Mouse (Mus musculus) brain, embryonic 14.5 days (tissue): ENCODE data around the gene Kcnj10. TPM values are rescaled to one million over a fixed set of nuclear protein-coding genes. Genes with fewer than 3 reads are reported as not detected.

Experiments used
- DNase-seq: peaks from one replicate; pipeline ENCODE4 v3.0.0-alpha.2; 2011; ENCODE audit warnings: low read depth
- CTCF ChIP-seq: fragments of 200-500 bp; IDR thresholded peaks from 2 replicates; pipeline ENCODE4 v1.5.1; 2012; ENCODE audit warnings: inconsistent platforms, mild to moderate bottlenecking, moderate library complexity, borderline replicate concordance; ENCODE audit not compliant: insufficient read depth, insufficient read length; ENCODE audit errors: extremely low read depth
- POLR2A ChIP-seq: fragments of 200-500 bp; IDR thresholded peaks from 2 replicates; pipeline ENCODE4 v1.6.1; 2012; ENCODE audit warnings: mild to moderate bottlenecking, inconsistent platforms, borderline replicate concordance; ENCODE audit not compliant: poor library complexity, insufficient read depth, insufficient read length, severe bottlenecking; ENCODE audit errors: extremely low read depth
- polyA plus RNA-seq: library from polyadenylated mRNA; depleted of rRNA; stranded (reverse); fragments of >200 nt; gene quantifications from 2 replicates; pipeline ENCODE4 v1.2.3, GENCODE M21; 2012

Gene Kcnj10
- polyA plus RNA-seq, 1 experiment, result 5.9 TPM

DNA sequence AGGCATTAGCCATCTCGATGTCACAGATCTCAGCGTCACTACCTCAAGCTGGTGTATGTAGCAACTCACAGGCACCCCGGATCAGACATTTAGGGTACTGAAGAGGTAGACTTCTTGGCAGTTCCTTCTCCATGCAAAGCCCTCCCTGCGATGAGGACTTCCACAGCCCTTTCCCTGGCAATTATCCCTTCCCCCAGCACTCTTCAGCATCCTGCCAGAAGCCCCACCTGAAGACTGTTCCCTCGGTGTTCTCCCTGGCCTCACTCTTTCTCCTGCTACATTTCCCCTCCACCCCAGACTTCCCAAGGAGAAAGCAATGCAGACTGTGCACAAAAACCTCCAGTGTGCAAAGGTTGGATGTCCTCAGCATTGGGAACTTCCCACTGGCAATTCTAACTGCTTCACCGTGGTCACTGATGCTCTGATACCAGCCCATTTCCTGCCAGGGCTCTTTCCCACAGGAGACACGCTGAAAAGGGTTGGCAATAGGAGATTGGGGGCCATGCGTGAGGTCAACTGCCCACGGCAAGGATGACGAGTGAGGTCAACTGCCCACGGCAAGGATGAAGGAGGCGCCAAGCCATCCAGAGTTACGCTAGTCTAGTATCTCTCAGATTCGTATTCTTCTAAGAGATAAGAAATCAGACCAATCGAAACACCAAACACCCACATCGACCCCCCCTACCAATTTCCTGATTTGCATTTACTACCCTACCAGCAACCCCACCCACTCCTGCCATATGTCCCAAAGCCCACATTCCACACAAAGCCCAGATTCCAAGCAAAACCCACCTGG is 13.6 kb upstream of the Kcnj10 start:
- no peak for DNase-seq
- TF ChIP-seq POLR2A, result no peak
- TF ChIP-seq CTCF, result no peak

DNA sequence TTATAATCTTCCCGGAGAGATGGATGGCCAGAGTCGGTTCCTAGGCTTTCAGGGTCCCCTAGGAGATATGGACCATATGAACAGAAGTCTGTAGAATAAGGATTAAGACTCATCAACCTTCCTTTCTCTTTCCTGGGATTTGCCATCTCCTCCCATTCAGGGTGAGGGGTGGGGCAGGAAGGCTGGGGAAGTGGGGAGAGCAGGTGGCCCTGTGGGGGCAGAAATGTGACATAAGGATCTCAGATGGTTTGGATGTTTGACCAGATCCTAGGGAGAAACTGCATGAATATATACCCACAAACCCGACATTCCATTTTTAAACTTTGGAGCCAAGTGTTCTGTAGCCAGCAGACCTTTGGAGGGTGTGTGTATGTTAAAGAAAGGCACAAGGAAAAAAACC is 13.0 kb upstream of the Kcnj10 start:
- TF ChIP-seq POLR2A (no peak), CTCF (no peak)
- no peak for DNase-seq

DNA sequence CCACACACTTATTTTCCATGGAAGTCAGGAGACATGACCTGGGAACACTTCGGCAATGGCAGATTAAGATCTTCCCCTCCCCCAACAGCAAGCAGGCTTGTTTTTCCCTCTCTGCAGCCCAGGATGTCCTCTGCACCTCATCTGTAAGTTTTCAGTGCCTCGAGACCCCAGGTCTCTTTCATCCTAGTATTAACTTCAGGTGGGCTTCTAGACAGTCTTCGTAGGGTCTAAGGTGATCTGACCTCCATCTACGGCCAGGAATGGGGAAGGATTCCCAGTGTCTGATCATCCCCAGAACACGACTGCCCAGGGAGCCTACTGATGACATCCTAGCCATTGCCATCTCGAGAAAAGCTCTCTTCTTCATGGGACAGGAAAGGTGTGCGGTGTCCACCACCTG is 12.5 kb upstream of the Kcnj10 start:
- DNase-seq, result no peak
- TF ChIP-seq CTCF (no peak), POLR2A (no peak)

GRCm38 (mm10) chr1:172329131-172329530 is 11.9 kb upstream of the Kcnj10 start, which contains the start of gene Kcnj9:
Gene Kcnj9, minus strand, starts transcription at chr1:172329318.
- TF ChIP-seq POLR2A, result no peak
- no peak for TF ChIP-seq CTCF

GRCm38 (mm10) chr1:172329616-172330015 is 11.4 kb upstream of the Kcnj10 start:
- no peak for DNase-seq
- TF ChIP-seq POLR2A, result no peak
- TF ChIP-seq CTCF, result no peak

More at GRCm38 (mm10) chr1:172329131-172329530, 11.9 kb upstream of the Kcnj10 start, which contains the start of gene Kcnj9:
- peak; percentile 93 for DNase-seq

GRCm38 (mm10) chr1:172331422-172331947 is 9.5 kb upstream of the Kcnj10 start:
- no peak for TF ChIP-seq POLR2A
- TF ChIP-seq CTCF, result no peak
- DNase-seq, result no peak

- DNase-seq, result no peak
- TF ChIP-seq CTCF (no peak), POLR2A (no peak)
Observed at GRCm38 (mm10) chr1:172332925-172333324, 8.1 kb upstream of the Kcnj10 start.

DNA sequence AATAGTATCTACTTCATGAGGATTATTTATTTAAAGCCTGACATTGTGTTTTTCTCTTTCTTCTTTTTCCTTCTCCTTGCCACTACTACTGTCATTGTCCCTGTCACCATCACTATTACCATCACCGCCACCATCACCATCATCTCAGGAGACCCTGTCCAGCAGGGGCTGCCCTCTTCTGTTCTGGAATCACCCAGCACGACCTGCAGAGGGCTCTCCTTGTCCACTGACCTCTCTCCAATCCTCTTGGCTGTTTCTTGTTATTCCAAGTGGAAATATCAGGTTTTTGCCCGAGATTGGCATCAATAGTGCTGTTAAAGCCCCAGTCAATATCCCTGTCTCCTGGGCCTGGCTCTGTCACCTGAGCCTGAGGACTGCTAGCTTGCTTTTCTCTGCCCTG is 7.5 kb upstream of the Kcnj10 start:
- TF ChIP-seq POLR2A (no peak), CTCF (peak; percentile 55)

DNA sequence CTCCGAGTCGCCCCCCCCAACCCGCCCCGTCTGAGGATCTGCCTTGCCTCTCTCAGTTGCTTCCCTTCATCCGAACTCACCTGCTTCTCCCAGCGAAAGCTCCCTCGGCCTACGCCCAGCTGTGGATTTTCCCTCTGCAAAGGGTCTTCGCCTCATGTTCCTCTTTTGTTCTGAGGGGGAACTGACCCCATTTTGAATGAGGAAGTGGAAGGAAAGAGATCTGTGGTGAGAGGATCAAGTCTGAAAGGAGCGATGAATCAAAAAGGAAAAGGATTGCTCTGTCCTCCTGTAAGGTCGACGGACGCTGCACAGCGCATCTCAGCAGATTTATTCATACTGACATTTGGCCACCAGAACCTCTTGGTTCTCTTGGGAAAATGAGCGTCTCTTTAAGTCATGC is 5.2 kb upstream of the Kcnj10 start:
- DNase-seq, result no peak
- TF ChIP-seq CTCF (no peak), POLR2A (no peak)

More for the DNA sequence above, 7.5 kb upstream of the Kcnj10 start:
- no peak for DNase-seq

DNA sequence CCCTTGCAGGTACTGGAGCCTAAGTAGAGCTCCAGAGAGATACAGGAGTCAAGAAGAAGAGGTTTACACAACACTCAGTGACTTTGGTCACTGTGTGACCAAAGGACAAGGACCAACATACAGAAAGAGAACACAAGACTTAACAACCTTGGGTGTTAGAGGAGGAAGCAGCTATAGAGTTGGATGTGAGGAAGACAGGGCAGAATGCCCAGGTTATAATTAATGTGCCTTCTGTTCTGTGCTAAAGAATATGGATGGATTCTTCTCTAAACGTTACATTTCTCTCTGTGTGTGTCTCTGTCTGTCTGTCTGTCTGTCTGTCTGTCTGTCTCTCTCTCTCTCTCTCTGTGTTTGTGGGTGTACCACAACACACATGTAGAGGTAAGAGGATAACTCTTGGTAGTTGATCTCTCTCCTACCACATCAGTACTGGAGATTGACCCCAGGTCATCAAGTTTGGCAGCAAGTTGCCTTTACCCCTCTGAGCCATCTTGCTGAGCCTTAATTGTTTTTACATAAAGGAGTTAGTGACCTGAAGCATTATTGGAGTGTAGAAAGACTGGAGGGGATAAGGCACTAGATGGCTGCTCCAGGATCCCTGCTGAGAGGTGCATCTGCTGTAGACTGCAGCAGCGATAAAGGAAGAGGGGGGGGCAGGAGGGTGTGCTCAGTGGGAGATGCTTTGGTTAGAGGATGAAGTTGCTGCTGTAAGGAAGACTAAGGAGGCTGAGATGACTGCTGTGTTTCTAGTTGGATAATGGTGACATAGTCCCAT is 3.4 kb upstream of the Kcnj10 start:
- no peak for DNase-seq
- TF ChIP-seq CTCF (no peak), POLR2A (no peak)

GRCm38 (mm10) chr1:172341386-172341785 is 376 bp downstream of the Kcnj10 start:
- no peak for DNase-seq
- TF ChIP-seq POLR2A, result no peak
- TF ChIP-seq CTCF, result no peak
